Mouse (Mus musculus) cortical plate, adult 2 months (tissue): ENCODE measurements at regions not wholly inside any gene's neighbourhood (a gene's known extent, or its start where the extent isn't known, plus 50 kb on each side); places are given as distances from the start of the nearest gene placed in this dataset.

Experiments
- CTCF ChIP-seq: fragments of 200-500 bp; IDR thresholded peaks from 2 replicates; pipeline ENCODE4 v1.5.1; 2011; ENCODE audit warnings: mild to moderate bottlenecking, control low read depth, low read length; ENCODE audit not compliant: insufficient read depth; ENCODE audit errors: extremely low read depth
- POLR2A ChIP-seq: fragments of 200-500 bp; IDR thresholded peaks from 2 replicates; pipeline ENCODE4 v1.6.1; 2011; ENCODE audit warnings: mild to moderate bottlenecking, low read length, control low read depth; ENCODE audit not compliant: insufficient read depth; ENCODE audit errors: extremely low read depth

GRCm38 (mm10) chr17:88127126-88127525, 62.0 kb upstream of the Fbxo11 start:
- no peak for TF ChIP-seq CTCF
- TF ChIP-seq POLR2A, result no peak
